10 mouse cellular contexts compared by ENCODE assay signal in genomic region chr8:117481830-117482229, GRCm38 (mm10). TPM values are rescaled to one million over a fixed set of nuclear protein-coding genes. Genes with fewer than 3 reads are reported as not detected.
DNase-seq lines count a peak whose midpoint lies in the region; ATAC-seq and TF ChIP-seq lines count a peak whose summit lies in the region.
"Had no signal": no experiment of that assay in that cellular context is flagged by ENCODE, and none has a peak within 500 bp of the region (broad histone marks: within the 10 kb centered on the region; RNA-seq: fewer than 3 reads in every experiment).

No protein-coding gene starts in this region.

- DNase-seq in heart, adult 2 months = peak; percentile 40 to 61
- DNase-seq in MEL (ENCODE audit: low read depth, low spot score) = peak; percentile 79
- DNase-seq in lung, postnatal 0 days (ENCODE audit: low spot score) = peak; percentile 33
- DNase-seq in skeletal muscle tissue, adult 2 months (ENCODE audit: low read depth, low spot score) = peak; percentile 28
- no peak for DNase-seq in yolk sac, embryonic 10.5 days (ENCODE audit: low spot score)
- no peak for DNase-seq in retina, embryonic 14.5 days (ENCODE audit: low spot score)
- DNase-seq in layer of hippocampus, adult 8-10 months (ENCODE audit: low spot score in 2 of 2) = no peak

- intact Hi-C loops in heart, adult 2 months (cut with DNase I) = no loop called here

- no peak overlapping the region for H3K4me2 ChIP-seq in heart, embryonic 12.5 days
- H3K4me2 ChIP-seq in lung, postnatal 0 days (replicated peaks; ENCODE audit: low read depth, low read length) = no peak overlapping the region
- H3K4me2 ChIP-seq: stomach, embryonic 15.5 days had no signal

- H3K79me2 ChIP-seq in heart, adult 2 months (replicated peaks; ENCODE audit: control insufficient read depth, insufficient read depth, low read length) = no peaks in the 10 kb centered on the region
- no peaks in the 10 kb centered on the region for H3K79me2 ChIP-seq in MEL (ENCODE audit: control insufficient read depth, insufficient read depth, low read length, poor library complexity)

- H3K27me3 ChIP-seq in heart, adult 2 months (ENCODE audit: control insufficient read depth, insufficient read depth, low read length) = no peaks in the 10 kb centered on the region
- no peaks in the 10 kb centered on the region for H3K27me3 ChIP-seq in heart, embryonic 12.5 days (replicated peaks)
- no peaks in the 10 kb centered on the region for H3K27me3 ChIP-seq in MEL (ENCODE audit: control insufficient read depth in 1 of 2, insufficient read depth in 2 of 2, low read length in 2 of 2)
- no peaks in the 10 kb centered on the region for H3K27me3 ChIP-seq in lung, postnatal 0 days (replicated peaks; ENCODE audit: insufficient read depth, low read length)
- H3K27me3 ChIP-seq: stomach, embryonic 15.5 days had no signal

- no peaks in the 10 kb centered on the region for H3K4me1 ChIP-seq in heart, adult 2 months (ENCODE audit: control insufficient read depth, insufficient read depth, low read length)
- no peaks in the 10 kb centered on the region for H3K4me1 ChIP-seq in heart, embryonic 12.5 days (replicated peaks)
- peaks cover 5 to 16% of the 10 kb centered on the region in 2 experiments for H3K4me1 ChIP-seq in MEL (ENCODE audit: control insufficient read depth in 1 of 2, insufficient read depth in 2 of 2, low read length in 2 of 2)
- no peaks in the 10 kb centered on the region for H3K4me1 ChIP-seq in lung, postnatal 0 days (ENCODE audit: insufficient read depth, low read depth, low read length)
- H3K4me1 ChIP-seq: stomach, embryonic 15.5 days had no signal

- 50% methylated on average over 5 of the region's 5 CpGs for whole genome bisulfite sequencing in heart, adult 2 months
- WGBS in heart, embryonic 12.5 days = 72% methylated on average over 5 of the region's 5 CpGs
- WGBS in lung, postnatal 0 days = 57% methylated on average over 5 of the region's 5 CpGs

- H3K36me3 ChIP-seq in heart, adult 2 months (ENCODE audit: control insufficient read depth, insufficient read depth, low read length) = no peaks in the 10 kb centered on the region
- H3K36me3 ChIP-seq in heart, embryonic 12.5 days = no peaks in the 10 kb centered on the region
- peaks cover 0 to 15% of the 10 kb centered on the region in 2 experiments; a peak in 2 of 4 replicates for H3K36me3 ChIP-seq in MEL (ENCODE audit: control insufficient read depth in 1 of 2, insufficient read depth in 2 of 2, low read length in 2 of 2)
- H3K36me3 ChIP-seq in lung, postnatal 0 days (ENCODE audit: insufficient read depth, low read length) = no peaks in the 10 kb centered on the region
- H3K36me3 ChIP-seq: stomach, embryonic 15.5 days had no signal

- H3K4me3 ChIP-seq in heart, adult 2 months = no peak overlapping the region
- H3K4me3 ChIP-seq in heart, embryonic 12.5 days = no peak overlapping the region
- no peak overlapping the region for H3K4me3 ChIP-seq in MEL (ENCODE audit: control insufficient read depth in 1 of 2, insufficient read depth in 1 of 2, low read depth in 2 of 2, low read length in 2 of 2)
- H3K4me3 ChIP-seq in lung, postnatal 0 days (ENCODE audit: low read depth, low read length) = no peak overlapping the region
- H3K4me3 ChIP-seq: stomach, embryonic 15.5 days had no signal

- H3K9ac ChIP-seq in heart, adult 2 months (ENCODE audit: low read depth, low read length) = no peak overlapping the region
- no peak overlapping the region for H3K9ac ChIP-seq in heart, embryonic 12.5 days
- no peak overlapping the region; the same call in 1 of the 2 replicates for H3K9ac ChIP-seq in MEL (ENCODE audit: control insufficient read depth, low read depth, low read length, poor library complexity, severe bottlenecking)
- H3K9ac ChIP-seq in lung, postnatal 0 days (replicated peaks; ENCODE audit: low read depth) = no peak overlapping the region
- H3K9ac ChIP-seq: stomach, embryonic 15.5 days had no signal

- ATAC-seq in heart, embryonic 12.5 days (ENCODE audit: insufficient number of reproducible peaks, low FRiP score) = no peak
- no peak for ATAC-seq in lung, postnatal 0 days

- TF ChIP-seq EP300 in heart, adult 2 months (IDR thresholded peaks at IDR 0.05; ENCODE audit: insufficient read depth, low read depth, low read length) = no peak
- peak; percentile 64 to 68 for TF ChIP-seq EP300 in MEL (IDR thresholded peaks at IDR 0.05; ENCODE audit: low read depth in 1 of 2, low read length in 2 of 2)
- no peak for TF ChIP-seq EP300 in lung, postnatal 0 days (IDR thresholded peaks at IDR 0.05)

- no peak for TF ChIP-seq CTCF in heart, adult 2 months (IDR thresholded peaks at IDR 0.05)
- TF ChIP-seq CTCF in MEL (IDR thresholded peaks at IDR 0.05 in 2 of 3, conservative IDR thresholded peaks at IDR 0.05 in 1 of 3; ENCODE audit: control insufficient read depth in 1 of 3, insufficient read depth in 1 of 3, low read depth in 2 of 3, low read length in 3 of 3, poor library complexity in 1 of 3, severe bottlenecking in 1 of 3) = no peak
- TF ChIP-seq CTCF in lung, postnatal 0 days (IDR thresholded peaks at IDR 0.05) = no peak

- H3K27ac ChIP-seq in heart, adult 2 months = no peak overlapping the region
- no peak overlapping the region for H3K27ac ChIP-seq in heart, embryonic 12.5 days (ENCODE audit: poor library complexity, severe bottlenecking)
- peak overlapping the region; percentile 48 for H3K27ac ChIP-seq in MEL (ENCODE audit: control insufficient read depth, low read depth, low read length)
- no peak overlapping the region for H3K27ac ChIP-seq in lung, postnatal 0 days (ENCODE audit: low read length)
- H3K27ac ChIP-seq: kidney, postnatal 0 days; stomach, embryonic 15.5 days had no signal

- TF ChIP-seq RAD21 in MEL (IDR thresholded peaks at IDR 0.05; ENCODE audit: low read depth, low read length) = no peak

- no peak for TF ChIP-seq POLR2A in heart, adult 2 months (IDR thresholded peaks at IDR 0.05; ENCODE audit: insufficient read depth, low read depth, low read length)
- no peak; a peak in 1 of 4 replicates for TF ChIP-seq POLR2A in MEL (IDR thresholded peaks at IDR 0.05; ENCODE audit: control insufficient read depth in 1 of 2, insufficient read depth in 1 of 2, low read depth in 1 of 2, low read length in 2 of 2, poor library complexity in 1 of 2)

- H3K9me3 ChIP-seq in heart, embryonic 12.5 days (replicated peaks) = peaks cover 10% of the 10 kb centered on the region
- no peaks in the 10 kb centered on the region for H3K9me3 ChIP-seq in MEL (replicated peaks; ENCODE audit: insufficient read depth, low read length)
- no peaks in the 10 kb centered on the region for H3K9me3 ChIP-seq in lung, postnatal 0 days (ENCODE audit: low read length)
- H3K9me3 ChIP-seq: stomach, embryonic 15.5 days had no signal

TF ChIP-seq in MEL, 35 proteins besides CTCF, POLR2A, EP300 and RAD21:
- TF ChIP-seq ZC3H11A (IDR thresholded peaks at IDR 0.05; ENCODE audit: low read depth, low read length) (no peak), MAZ (IDR thresholded peaks at IDR 0.05; ENCODE audit: low read depth, low read length) (peak; percentile 88), ETS1 (IDR thresholded peaks at IDR 0.05; ENCODE audit: low read depth, low read length) (peak; percentile 24; the same call in 1 of the 2 replicates), ELF1 (IDR thresholded peaks at IDR 0.05; ENCODE audit: low read depth, low read length) (peak; percentile 32; the same call in 1 of the 2 replicates), ZMIZ1 (IDR thresholded peaks at IDR 0.05; ENCODE audit: low read depth, low read length) (no peak), SMC3 (IDR thresholded peaks at IDR 0.05; ENCODE audit: low read depth, low read length) (no peak), TCF12 (IDR thresholded peaks at IDR 0.05; ENCODE audit: low read depth, low read length) (0 out of 2 replicates have a peak, but pooled peaks have one; percentile 31), POLR2AphosphoS2 (IDR thresholded peaks at IDR 0.05; ENCODE audit: low read length) (no peak), MAX (IDR thresholded peaks at IDR 0.05; ENCODE audit: low read length) (peak; percentile 34; the same call in 1 of the 2 replicates)

RNA-seq across cellular contexts. Expression of gene Plcg2, which starts 16.3 kb away (rescaled TPM):
- 1 to 10 TPM; 5.6 to 5.8 TPM for total RNA-seq in heart, adult 2 months (2021)
- polyA plus RNA-seq in heart, adult 2 months (2012; rRNA removed) = 4.5 and 5.4 TPM in 2 replicates
- polyA plus RNA-seq in heart, embryonic 12.5 days (2016; fragmentation: Nextera tagmentation; extraction: Ambion mirVana) = 8.4 and 9.2 TPM in 2 replicates
- total RNA-seq in MEL (2012; rRNA removed) = 19.0 and 21.0 TPM in 2 replicates
- polyA plus RNA-seq in MEL (2012; ENCODE audit: insufficient read depth in 1 of 2, insufficient read length in 2 of 2, low read depth in 1 of 2, low replicate concordance in 2 of 2, missing spikeins in 1 of 2) = 10 to 100 TPM; 23.3 to 78.7 TPM
- polyA plus RNA-seq in lung, postnatal 0 days (2015; fragmentation: Nextera tagmentation; extraction: Ambion mirVana) = 3.5 and 3.7 TPM in 2 replicates
- 10 to 100 TPM in 1 of 4 experiments, 1 to 10 TPM in 3; 3.1 to 10.2 (median 5.7) TPM for total RNA-seq in layer of hippocampus, adult 8-10 months (2022)

Comparison
In these comparisons a context has a peak if more than half of its experiments do, and no peak if none do; other contexts are left out.
1. DNase-seq: peak in heart, adult 2 months (2 of 2), MEL (single experiment), lung, postnatal 0 days (single experiment) and skeletal muscle tissue, adult 2 months (single experiment); none in yolk sac, embryonic 10.5 days (single experiment), retina, embryonic 14.5 days (single experiment) and layer of hippocampus, adult 8-10 months (0 of 2).